In the genomic region with DNA sequence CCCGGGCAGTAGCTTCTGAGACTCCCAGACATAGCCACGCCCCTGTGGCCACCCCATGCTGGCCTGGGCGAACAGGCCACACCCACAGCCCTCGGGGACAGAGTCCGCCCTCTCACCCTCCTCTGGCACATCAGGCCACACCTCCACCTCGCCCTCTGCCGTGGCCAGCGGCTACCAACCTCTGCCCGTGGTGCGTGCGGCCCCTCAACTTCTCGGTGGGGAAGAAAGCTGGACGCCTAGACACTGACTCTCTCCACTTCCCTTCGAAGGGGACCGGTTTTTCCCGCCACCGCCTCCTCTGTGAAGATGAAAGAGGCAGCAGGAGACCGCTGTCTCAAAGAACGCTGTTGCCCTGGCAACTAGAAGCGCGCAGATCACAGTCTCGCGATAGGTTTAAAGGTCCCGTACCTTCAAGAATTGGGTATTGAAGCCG, we compare ENCODE assay signal across 9 mouse cellular contexts. TPM values are rescaled to one million over a fixed set of nuclear protein-coding genes. Genes with fewer than 3 reads are reported as not detected.
DNase-seq lines count a peak whose midpoint lies in the region; ATAC-seq lines count a peak whose summit lies in the region.
"Had no signal": no experiment of that assay in that cellular context is flagged by ENCODE, and none has a peak within 500 bp of the region (broad histone marks: within the 10 kb centered on the region; RNA-seq: fewer than 3 reads in every experiment).

A gene (minus strand): TSS at position 346 of the 433 bp plus-strand sequence.

- H3K4me3 ChIP-seq in erythroblast, embryonic 14.5 days (replicated peaks) = peak within 1 kb of the TSS; percentile 49
- H3K4me3 ChIP-seq in heart, embryonic 12.5 days = peak within 1 kb of the TSS; percentile 57
- H3K4me3 ChIP-seq in kidney, embryonic 16.5 days (ENCODE audit: low read length) = peak within 1 kb of the TSS; percentile 55
- peak within 1 kb of the TSS; percentile 54 for H3K4me3 ChIP-seq in liver, embryonic 12.5 days

- no peak within 1 kb of the TSS for H3K9ac ChIP-seq in heart, embryonic 12.5 days
- H3K9ac ChIP-seq in kidney, embryonic 16.5 days (replicated peaks; ENCODE audit: low read length) = peak within 1 kb of the TSS; percentile 59
- no peak within 1 kb of the TSS for H3K9ac ChIP-seq in liver, embryonic 12.5 days

- peak; percentile 16 for DNase-seq in cerebellum, adult 18-20 months
- DNase-seq in cerebellum, adult 9-10 months = no peak
- DNase-seq in naive thymus-derived CD4-positive, alpha-beta T cell, adult 2 months (ENCODE audit: low read depth) = peak; percentile 89
- DNase-seq in splenic B cell, adult 2 months (ENCODE audit: low read depth, low spot score) = peak; percentile 93

- peak within 1 kb of the TSS; percentile 78 for H3K4me2 ChIP-seq in heart, embryonic 12.5 days
- peak within 1 kb of the TSS; percentile 74 for H3K4me2 ChIP-seq in kidney, embryonic 16.5 days (replicated peaks; ENCODE audit: low read depth, low read length)
- peak within 1 kb of the TSS; percentile 68 for H3K4me2 ChIP-seq in liver, embryonic 12.5 days

- H3K4me1 ChIP-seq in erythroblast, embryonic 14.5 days (ENCODE audit: control insufficient read depth) = peaks cover 5% of the 10 kb centered on the region
- H3K4me1 ChIP-seq in heart, embryonic 12.5 days (replicated peaks) = no peaks in the 10 kb centered on the region
- H3K4me1 ChIP-seq in kidney, embryonic 16.5 days (ENCODE audit: insufficient read depth, low read length) = peaks cover 6% of the 10 kb centered on the region; the same call in 1 of the 2 replicates
- peaks cover 6% of the 10 kb centered on the region; the same call in 1 of the 2 replicates for H3K4me1 ChIP-seq in liver, embryonic 12.5 days

- no peaks in the 10 kb centered on the region for H3K36me3 ChIP-seq in erythroblast, embryonic 14.5 days (ENCODE audit: control insufficient read depth)
- H3K36me3 ChIP-seq in heart, embryonic 12.5 days = no peaks in the 10 kb centered on the region
- no peaks in the 10 kb centered on the region for H3K36me3 ChIP-seq in kidney, embryonic 16.5 days (ENCODE audit: insufficient read depth, low read length)
- no peaks in the 10 kb centered on the region for H3K36me3 ChIP-seq in liver, embryonic 12.5 days
- no peaks in the 10 kb centered on the region for H3K36me3 ChIP-seq in splenic B cell, adult 2 months (ENCODE audit: control insufficient read depth, insufficient read depth, low read length, poor library complexity, severe bottlenecking)
- H3K36me3 ChIP-seq: G1E had no signal

- peak; percentile 89 for ATAC-seq in heart, embryonic 12.5 days (ENCODE audit: insufficient number of reproducible peaks, low FRiP score)
- peak; percentile 99 for ATAC-seq in kidney, embryonic 16.5 days (ENCODE audit: low FRiP score, low TSS enrichment)
- ATAC-seq in liver, embryonic 12.5 days = peak; percentile 93

- no peaks in the 10 kb centered on the region for H3K27me3 ChIP-seq in erythroblast, embryonic 14.5 days (ENCODE audit: control insufficient read depth)
- H3K27me3 ChIP-seq in heart, embryonic 12.5 days (replicated peaks) = 0 out of 2 replicates have a peak, but pooled peaks cover 15% of the 10 kb centered on the region
- 0 out of 2 replicates have a peak, but pooled peaks cover 4% of the 10 kb centered on the region for H3K27me3 ChIP-seq in kidney, embryonic 16.5 days (ENCODE audit: insufficient read depth, low read length)
- no peaks in the 10 kb centered on the region for H3K27me3 ChIP-seq in liver, embryonic 12.5 days (replicated peaks)
- no peaks in the 10 kb centered on the region for H3K27me3 ChIP-seq in splenic B cell, adult 2 months (ENCODE audit: control insufficient read depth, insufficient read depth, low read length, poor library complexity, severe bottlenecking)

- WGBS in heart, embryonic 12.5 days = under 1% methylated on average over 25 of the region's 25 CpGs
- WGBS in kidney, embryonic 16.5 days = 4% methylated on average over 25 of the region's 25 CpGs
- 2% methylated on average over 25 of the region's 25 CpGs for WGBS in liver, embryonic 12.5 days (ENCODE audit: insufficient replicate concordance)

- H3K27ac ChIP-seq in heart, embryonic 12.5 days (ENCODE audit: poor library complexity, severe bottlenecking) = no peak within 1 kb of the TSS
- H3K27ac ChIP-seq in kidney, embryonic 16.5 days (ENCODE audit: low read length) = no peak within 1 kb of the TSS
- no peak within 1 kb of the TSS for H3K27ac ChIP-seq in liver, embryonic 12.5 days

- H3K9me3 ChIP-seq in erythroblast, embryonic 14.5 days (ENCODE audit: control insufficient read depth, low read length) = no peaks in the 10 kb centered on the region
- 0 out of 2 replicates have a peak, but pooled peaks cover 3% of the 10 kb centered on the region for H3K9me3 ChIP-seq in heart, embryonic 12.5 days (replicated peaks)
- no peaks in the 10 kb centered on the region; the same call in 1 of the 2 replicates for H3K9me3 ChIP-seq in kidney, embryonic 16.5 days (ENCODE audit: low read length)
- H3K9me3 ChIP-seq in liver, embryonic 12.5 days (replicated peaks) = no peaks in the 10 kb centered on the region
- H3K9me3 ChIP-seq: G1E had no signal

RNA-seq across cellular contexts. Expression of the gene that starts here (rescaled TPM):
- not detected in 2 replicates for polyA plus RNA-seq in erythroblast, embryonic 14.5 days (2012)
- 0.23 TPM in 1 of 2 replicates, not detected in the other for polyA plus RNA-seq in heart, embryonic 12.5 days (2016; fragmentation: Nextera tagmentation; extraction: Ambion mirVana)
- polyA plus RNA-seq in kidney, embryonic 16.5 days (2015; fragmentation: Nextera tagmentation; extraction: Ambion mirVana) = 0.70 and 0.94 TPM in 2 replicates
- 0.23 and 0.35 TPM in 2 replicates for polyA plus RNA-seq in liver, embryonic 12.5 days (2016; fragmentation: Nextera tagmentation; extraction: Ambion mirVana)
- polyA plus RNA-seq: G1E had no signal

Comparison
In these comparisons a context has a peak if more than half of its experiments do, and no peak if none do; other contexts are left out.
1. Peak in ATAC-seq, H3K4me3 ChIP-seq and H3K4me2 ChIP-seq in heart, embryonic 12.5 days; RNA of the gene not detected or under 1 TPM.
2. Peak in ATAC-seq, H3K4me3 ChIP-seq, H3K9ac ChIP-seq and H3K4me2 ChIP-seq in kidney, embryonic 16.5 days; RNA of the gene not detected or under 1 TPM.
3. Peak in ATAC-seq, H3K4me3 ChIP-seq and H3K4me2 ChIP-seq in liver, embryonic 12.5 days; RNA of the gene not detected or under 1 TPM.